Mouse (Mus musculus) inflammation-experienced regulatory T-cells, adult 6 months (primary cell): ENCODE results near the gene Hist1h2ah. TPM values are rescaled to one million over a fixed set of nuclear protein-coding genes. Genes with fewer than 3 reads are reported as not detected.
"Not testable (repeated sequence)": the region's sequence is repeated elsewhere in the genome, so short reads cannot be mapped to it uniquely, and the experiment has no call there.

Source experiments
- ATAC-seq: one replicate; pipeline ENCODE4 v1.8.0; 2017
- polyA plus RNA-seq, 3 experiments: library from polyadenylated mRNA; unstranded; fragments of 100-300 nt; shearing (Covaris generic); gene quantifications; one replicate each; pipeline ENCODE4 v1.2.1; 2017

Hist1h2ah gene
- 100 to 1,000 TPM in 1 of 3 experiments, 10 to 100 TPM in 1, not detected in 1; 52.3 to 507 TPM for polyA plus RNA-seq

GRCm38 (mm10) chr13:22035267-22036148 is at the start of gene Hist1h2ah, which contains the start of gene Hist1h2bk:
TSS of gene Hist1h2ah (minus strand) at chr13:22035568.
TSS of gene Hist1h2bk (plus strand) at chr13:22035870.
- peak; percentile 100 for ATAC-seq

GRCm38 (mm10) chr13:22084140-22084539 is 48.8 kb upstream of the Hist1h2ah start, which contains the start of gene Vmn1r188:
TSS of gene Vmn1r188 (plus strand) at chr13:22084440.
- ATAC-seq, result not testable (repeated sequence)

- no peak for ATAC-seq
Measured at GRCm38 (mm10) chr13:22063468-22063867, 28.1 kb upstream of the Hist1h2ah start.

GRCm38 (mm10) chr13:22061422-22061821 is 26.1 kb upstream of the Hist1h2ah start:
- no peak for ATAC-seq

- no peak for ATAC-seq
Measured at GRCm38 (mm10) chr13:22053754-22054153, 18.4 kb upstream of the Hist1h2ah start.

GRCm38 (mm10) chr13:22051523-22051859 is 16.1 kb upstream of the Hist1h2ah start:
- ATAC-seq, result no peak

- peak; percentile 91 for ATAC-seq
Measured at GRCm38 (mm10) chr13:22050591-22051522, 15.5 kb upstream of the Hist1h2ah start.

- ATAC-seq, result peak; percentile 35
Measured at GRCm38 (mm10) chr13:22049737-22050440, 14.5 kb upstream of the Hist1h2ah start.

GRCm38 (mm10) chr13:22049041-22049440 is 13.7 kb upstream of the Hist1h2ah start:
- ATAC-seq, result no peak

GRCm38 (mm10) chr13:22045311-22045710 is 9.9 kb upstream of the Hist1h2ah start:
- ATAC-seq, result no peak

- ATAC-seq, result no peak
Measured at GRCm38 (mm10) chr13:22044432-22045155, 9.2 kb upstream of the Hist1h2ah start.

- no peak for ATAC-seq
Measured at GRCm38 (mm10) chr13:22043503-22044431, 8.4 kb upstream of the Hist1h2ah start.

GRCm38 (mm10) chr13:22042568-22043502 is 7.5 kb upstream of the Hist1h2ah start, which contains the start of the genes Hist1h2ag and Hist1h2bj:
TSS of gene Hist1h2ag (minus strand) at chr13:22042944.
TSS of gene Hist1h2bj (plus strand) at chr13:22043214.
- peak; percentile 91 for ATAC-seq

- ATAC-seq, result no peak
Measured at GRCm38 (mm10) chr13:22041651-22042567, 6.5 kb upstream of the Hist1h2ah start.

GRCm38 (mm10) chr13:22041142-22041536 is 5.8 kb upstream of the Hist1h2ah start, which contains the start of gene Hist1h4i:
TSS of gene Hist1h4i (minus strand) at chr13:22041362.
- ATAC-seq, result peak; percentile 60

- no peak for ATAC-seq
Measured at GRCm38 (mm10) chr13:22040464-22041141, 5.2 kb upstream of the Hist1h2ah start.

- no peak for ATAC-seq
Measured at GRCm38 (mm10) chr13:22039951-22040463, 4.6 kb upstream of the Hist1h2ah start.
